Mouse (Mus musculus): ENCODE results near the gene Ltc4s. TPM values are rescaled to one million over a fixed set of nuclear protein-coding genes. Genes with fewer than 3 reads are reported as not detected.
A peak's percentile ranks its signal among the peaks of the same experiment; 100 is the strongest.

The Ltc4s gene
- total and polyA plus RNA-seq, 3 experiments: 0.47 to 2.0 (median 1.4) TPM

DNA sequence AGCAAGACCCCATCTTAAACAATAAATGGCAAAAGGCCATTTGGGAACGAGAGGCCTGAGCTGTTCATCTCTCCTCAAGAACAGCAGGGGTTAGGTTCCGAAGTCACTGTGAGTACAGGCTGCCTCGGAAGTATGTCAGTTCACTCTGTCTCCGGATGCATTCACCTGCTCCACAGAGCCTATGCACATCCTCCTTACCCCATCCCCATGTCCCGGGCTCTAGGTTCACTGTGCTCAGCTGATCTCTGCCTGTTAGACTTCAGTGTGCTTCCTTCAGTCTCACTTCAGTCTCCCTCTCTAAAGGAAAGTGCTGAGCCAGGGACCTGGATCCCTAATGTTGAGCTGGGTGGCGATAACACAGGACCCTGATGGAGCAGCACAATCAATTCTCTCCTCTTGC, 39.3 kb upstream of the Ltc4s start:
- TF ChIP-seq HCFC1 (IDR thresholded peaks at IDR 0.05; ENCODE audit: low read depth, low read length): no peak
- no peak for TF ChIP-seq GABPA (IDR thresholded peaks at IDR 0.05; ENCODE audit: insufficient replicate concordance, low read depth, low read length)
- no peak for TF ChIP-seq POLR2AphosphoS2 (IDR thresholded peaks at IDR 0.05; ENCODE audit: low read depth, low read length)
- no peak for TF ChIP-seq RAD21 (IDR thresholded peaks at IDR 0.05; ENCODE audit: low read depth, low read length)
- TF ChIP-seq ZMIZ1 (IDR thresholded peaks at IDR 0.05; ENCODE audit: low read depth, low read length): no peak
- no peak for TF ChIP-seq JUND (conservative IDR thresholded peaks at IDR 0.05; ENCODE audit: low read depth, low read length)
- Histone ChIP-seq H3K4me3 (replicated peaks in 1 of 3; ENCODE audit: low read depth in 2 of 3, low read length in 2 of 3, poor library complexity in 1 of 3) (no peak overlapping the region), H3K9me3 (replicated peaks; ENCODE audit: low read length) (peaks cover 2% of the 10 kb centered on the region), H3K27me3 (replicated peaks) (no peaks in the 10 kb centered on the region), H3K4me2 (ENCODE audit: insufficient read depth, low read depth, poor library complexity, severe bottlenecking) (no peak overlapping the region), H3K27ac (ENCODE audit: insufficient read depth, low read depth) (no peak overlapping the region), H3K79me2 (replicated peaks; ENCODE audit: control insufficient read depth, extremely low read depth, insufficient read depth, poor library complexity, severe bottlenecking) (peaks cover 1% of the 10 kb centered on the region; the same call in 1 of the 2 replicates), H3K9ac (ENCODE audit: insufficient read depth, low read depth) (no peak overlapping the region), H3K4me1 (ENCODE audit: control insufficient read depth in 1 of 2, insufficient read depth in 2 of 2) (peaks cover 10 to 48% of the 10 kb centered on the region in 2 experiments), H3K36me3 (replicated peaks in 1 of 2; ENCODE audit: control insufficient read depth in 1 of 2, insufficient read depth in 1 of 2, low read length in 1 of 2) (peaks cover 17 to 52% of the 10 kb centered on the region in 2 experiments)
- dilution Hi-C loops (cut with MboI; ENCODE audit: extremely low pct_ligation_motif_present, extremely low pct_unique_long_range_greater_than_20kb, low sequenced_read_pairs): no loop called here
- no peak for DNase-seq (ENCODE audit: extremely low read depth)
- in situ Hi-C loops (cut with MboI; ENCODE audit: low pct_ligation_motif_present, low pct_unique_long_range_greater_than_20kb, low sequenced_read_pairs): no loop called here

DNA sequence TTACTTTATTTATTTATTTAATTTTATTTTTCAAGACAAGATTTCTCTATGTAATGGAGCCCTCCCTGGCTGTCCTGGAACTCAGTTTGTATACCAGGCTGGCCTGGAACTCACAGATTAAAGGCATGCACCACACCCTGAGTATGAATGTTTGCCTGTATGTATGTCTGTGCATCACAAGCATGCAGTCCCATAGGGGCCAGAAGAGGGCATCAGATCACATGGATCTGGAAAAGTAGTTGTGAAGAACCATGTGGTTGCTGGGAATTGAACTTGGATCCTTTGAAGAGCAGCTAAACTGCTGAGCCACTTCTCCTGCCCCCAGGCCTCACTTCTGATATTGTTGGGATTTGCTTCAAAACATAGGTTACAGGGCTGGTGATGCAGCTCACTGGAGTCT, 38.6 kb upstream of the Ltc4s start:
- Histone ChIP-seq H3K27me3 (replicated peaks) (no peaks in the 10 kb centered on the region), H3K4me3 (replicated peaks in 1 of 3; ENCODE audit: low read depth in 2 of 3, low read length in 2 of 3, poor library complexity in 1 of 3) (no peak overlapping the region), H3K4me1 (ENCODE audit: control insufficient read depth in 1 of 2, insufficient read depth in 2 of 2) (peaks cover 10 to 48% of the 10 kb centered on the region in 2 experiments), H3K36me3 (replicated peaks in 1 of 2; ENCODE audit: control insufficient read depth in 1 of 2, insufficient read depth in 1 of 2, low read length in 1 of 2) (peaks cover 17 to 54% of the 10 kb centered on the region in 2 experiments), H3K9me3 (replicated peaks; ENCODE audit: low read length) (peaks cover 2% of the 10 kb centered on the region), H3K79me2 (replicated peaks; ENCODE audit: control insufficient read depth, extremely low read depth, insufficient read depth, poor library complexity, severe bottlenecking) (peaks cover 2% of the 10 kb centered on the region; the same call in 1 of the 2 replicates), H3K4me2 (ENCODE audit: insufficient read depth, low read depth, poor library complexity, severe bottlenecking) (no peak overlapping the region), H3K27ac (ENCODE audit: insufficient read depth, low read depth) (no peak overlapping the region), H3K9ac (ENCODE audit: insufficient read depth, low read depth) (no peak overlapping the region)
- TF ChIP-seq MAX (IDR thresholded peaks at IDR 0.05; ENCODE audit: low read length) (no peak), CTCF (conservative IDR thresholded peaks at IDR 0.05 in 1 of 2, IDR thresholded peaks at IDR 0.05 in 1 of 2; ENCODE audit: low read depth in 2 of 2, low read length in 2 of 2) (peak in 1 of 2 experiments; percentile 16; a peak in 1 of 4 replicates)
- DNase-seq (ENCODE audit: extremely low read depth): no peak
- dilution Hi-C loops (cut with MboI; ENCODE audit: extremely low pct_ligation_motif_present, extremely low pct_unique_long_range_greater_than_20kb, low sequenced_read_pairs): no loop called here
- in situ Hi-C loops (cut with MboI; ENCODE audit: low pct_ligation_motif_present, low pct_unique_long_range_greater_than_20kb, low sequenced_read_pairs): no loop called here

DNA sequence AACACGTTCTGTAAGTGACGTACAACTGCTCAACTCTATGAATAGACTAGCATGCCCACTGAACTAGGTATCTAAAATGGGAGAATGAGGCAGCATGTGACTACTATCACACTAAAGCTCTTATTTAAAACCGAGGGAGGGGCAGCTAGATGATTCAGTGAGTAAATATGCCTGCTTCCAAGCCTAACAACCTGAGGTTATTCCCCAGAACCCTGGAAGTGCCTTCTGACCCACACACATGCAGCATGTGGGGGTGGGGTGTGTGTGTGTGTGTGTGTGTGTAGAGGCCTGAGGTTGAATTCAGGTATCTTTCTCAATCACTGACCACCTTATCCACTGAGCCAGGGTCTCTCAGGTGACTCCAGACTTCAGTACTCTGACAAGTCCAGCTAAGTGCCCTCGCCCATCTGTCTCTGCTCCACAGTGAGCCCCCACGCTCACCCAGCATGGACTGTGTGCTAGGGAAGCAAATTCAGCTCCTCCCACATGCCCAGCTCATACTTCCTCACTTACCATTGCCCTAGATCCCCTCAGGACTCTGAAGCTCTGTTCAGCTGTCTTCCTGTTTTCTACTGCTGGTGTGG, 37.2 kb upstream of the Ltc4s start:
- Histone ChIP-seq H3K9ac (ENCODE audit: insufficient read depth, low read depth) (no peak overlapping the region), H3K27ac (ENCODE audit: insufficient read depth, low read depth) (no peak overlapping the region), H3K36me3 (replicated peaks in 1 of 2; ENCODE audit: control insufficient read depth in 1 of 2, insufficient read depth in 1 of 2, low read length in 1 of 2) (peaks cover 11 to 57% of the 10 kb centered on the region in 2 experiments), H3K4me1 (ENCODE audit: control insufficient read depth in 1 of 2, insufficient read depth in 2 of 2) (peaks cover 10 to 44% of the 10 kb centered on the region in 2 experiments), H3K4me3 (replicated peaks in 1 of 3; ENCODE audit: low read depth in 2 of 3, low read length in 2 of 3, poor library complexity in 1 of 3) (no peak overlapping the region), H3K4me2 (ENCODE audit: insufficient read depth, low read depth, poor library complexity, severe bottlenecking) (no peak overlapping the region), H3K27me3 (replicated peaks) (no peaks in the 10 kb centered on the region), H3K79me2 (replicated peaks; ENCODE audit: control insufficient read depth, extremely low read depth, insufficient read depth, poor library complexity, severe bottlenecking) (peaks cover 2% of the 10 kb centered on the region; the same call in 1 of the 2 replicates), H3K9me3 (replicated peaks; ENCODE audit: low read length) (peaks cover 2% of the 10 kb centered on the region)
- TF ChIP-seq MAX (IDR thresholded peaks at IDR 0.05; ENCODE audit: low read length) (no peak), POLR2A (IDR thresholded peaks at IDR 0.05; ENCODE audit: low read depth, low read length) (0 out of 2 replicates have a peak, but pooled peaks have one; percentile 15)
- dilution Hi-C loops (cut with MboI; ENCODE audit: extremely low pct_ligation_motif_present, extremely low pct_unique_long_range_greater_than_20kb, low sequenced_read_pairs): no loop called here
- in situ Hi-C loops (cut with MboI; ENCODE audit: low pct_ligation_motif_present, low pct_unique_long_range_greater_than_20kb, low sequenced_read_pairs): no loop called here
- DNase-seq (ENCODE audit: extremely low read depth): peak; percentile 52
